Mouse (Mus musculus) ZHBTc4 (cell line): ENCODE measurements at regions not wholly inside any gene's neighbourhood (a gene's known extent, or its start where the extent isn't known, plus 50 kb on each side); places are given as distances from the start of the nearest gene placed in this dataset.
A peak's percentile ranks its signal among the peaks of the same experiment; 100 is the strongest.

Experiments used
- DNase-seq: peaks from one replicate; pipeline ENCODE4 v3.0.0-alpha.2; 2011; ENCODE audit warnings: low read depth, low spot score

DNA sequence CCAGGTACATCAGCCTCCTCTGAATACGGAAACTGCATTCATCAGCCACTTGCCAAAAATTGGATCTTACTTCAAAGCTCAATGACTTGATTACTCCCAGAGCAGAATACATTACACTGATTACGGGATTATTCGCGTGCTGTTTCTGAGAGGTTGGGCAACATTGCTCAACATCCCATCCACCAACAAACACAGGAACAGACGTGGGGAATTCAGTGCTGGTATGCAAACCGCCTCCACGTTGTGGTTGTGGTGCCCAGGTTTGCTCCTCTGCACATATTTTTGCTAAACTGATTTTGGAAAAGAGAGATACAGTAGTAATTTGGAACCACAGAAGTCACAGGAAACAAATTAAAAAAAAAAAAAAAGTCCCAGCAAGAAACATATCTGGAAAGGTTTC lies 266.9 kb downstream of the Dhx15 start:
- DNase-seq: no peak

- DNase-seq: no peak
These were observed 267.3 kb downstream of the Dhx15 start for GRCm38 (mm10) chr5:51922973-51923372.

- DNase-seq: no peak
These were observed 267.8 kb downstream of the Dhx15 start for GRCm38 (mm10) chr5:51922494-51922893.

GRCm38 (mm10) chr5:51917812-51918448 lies 272.4 kb downstream of the Dhx15 start:
- DNase-seq: no peak

DNA sequence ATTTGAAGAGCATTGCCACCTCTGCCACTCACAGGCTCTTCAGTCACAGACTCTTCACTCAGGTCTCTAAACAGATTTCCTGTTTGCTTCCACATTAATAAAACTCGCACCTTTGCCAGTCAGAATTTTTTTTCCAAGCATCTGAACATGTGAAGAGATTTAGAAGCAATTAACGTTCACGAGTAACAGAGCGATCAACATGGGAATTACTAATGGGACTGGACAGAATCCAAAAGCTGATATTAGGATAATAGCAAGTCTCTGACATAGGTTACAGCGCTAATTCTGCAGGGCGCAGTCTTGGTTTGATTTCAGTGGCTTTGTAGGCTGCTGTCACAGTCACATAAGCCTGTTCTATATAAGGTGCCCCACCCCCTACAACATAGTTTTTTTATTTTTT lies 275.6 kb downstream of the Dhx15 start:
- DNase-seq: no peak

- DNase-seq: peak; percentile 41
These were observed 281.5 kb downstream of the Dhx15 start for GRCm38 (mm10) chr5:51908861-51909260.

DNA sequence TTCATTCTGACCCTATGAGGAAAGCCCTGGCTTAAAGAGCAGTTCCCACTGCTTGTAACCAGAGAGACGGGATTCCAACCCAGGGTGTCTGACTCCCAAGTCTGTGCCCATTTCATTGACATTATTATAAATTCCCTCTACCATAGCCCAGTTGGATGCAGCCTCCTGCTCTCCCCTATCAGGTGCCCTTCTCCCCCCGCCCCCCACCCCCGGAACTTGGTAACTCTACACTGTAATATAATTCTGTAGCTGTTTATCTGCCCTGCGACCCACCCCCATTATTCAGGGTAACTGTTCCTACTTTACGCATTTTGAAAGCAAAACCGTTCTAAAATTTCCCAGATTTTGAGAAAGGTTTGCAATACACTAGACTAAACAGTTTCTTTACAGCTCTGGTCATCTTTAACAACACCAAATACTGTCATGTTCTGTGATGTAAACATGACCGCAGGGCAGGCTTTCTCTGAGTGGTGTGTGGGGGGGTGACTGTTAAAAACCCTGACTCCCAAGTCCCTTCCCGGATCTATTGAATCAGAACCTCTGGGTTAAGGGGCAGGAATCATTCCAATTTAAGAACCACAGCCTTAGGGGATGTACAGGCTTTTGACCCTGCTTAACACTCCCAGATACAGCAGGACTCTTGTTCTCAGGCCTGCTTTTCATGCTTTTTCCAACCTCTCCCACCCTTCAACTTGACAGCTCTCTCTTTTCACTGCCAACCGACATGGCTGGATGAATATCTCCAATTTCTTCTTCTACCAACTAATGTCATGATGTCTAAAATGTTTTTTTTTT lies 283.8 kb downstream of the Dhx15 start:
- no peak for DNase-seq

DNA sequence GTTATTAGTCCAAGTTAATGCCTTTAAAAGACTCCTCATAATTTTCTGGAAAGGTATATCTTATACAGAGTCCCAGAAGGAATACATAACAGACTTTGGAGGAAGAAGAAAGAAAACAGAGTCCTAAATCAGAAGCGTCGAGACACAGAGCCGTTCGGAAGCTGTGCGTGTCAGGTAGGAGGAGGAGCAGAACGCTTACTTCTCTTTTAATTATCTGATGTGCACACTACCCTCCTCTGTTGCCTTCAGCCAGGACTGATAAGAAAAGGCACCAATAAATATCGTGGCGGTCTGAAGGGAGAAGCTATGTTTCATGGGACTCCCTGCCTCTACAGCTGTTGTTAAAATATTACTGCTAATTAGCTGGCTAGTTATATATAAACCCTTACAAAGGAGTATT lies 296.2 kb downstream of the Dhx15 start:
- no peak for DNase-seq

DNA sequence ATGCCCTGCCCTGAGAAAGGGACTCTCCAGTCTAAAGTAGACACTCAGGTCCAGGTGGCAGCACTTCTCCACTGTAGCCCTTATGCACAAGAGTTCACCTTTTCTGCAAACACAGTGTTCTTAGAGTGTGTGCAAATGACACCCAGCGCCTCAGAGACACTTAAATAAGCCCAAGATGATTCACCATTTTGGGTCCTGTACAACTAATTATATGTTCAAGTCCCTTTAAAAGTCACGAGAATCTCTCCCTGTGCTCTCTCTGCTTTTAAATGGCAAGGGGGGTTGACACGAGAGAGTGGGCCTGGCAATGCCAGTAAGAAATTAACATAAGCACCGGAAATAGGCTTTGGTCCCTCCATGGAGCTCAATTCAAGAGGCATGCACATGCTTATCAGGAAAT lies 299.0 kb downstream of the Dhx15 start:
- no peak for DNase-seq

DNA sequence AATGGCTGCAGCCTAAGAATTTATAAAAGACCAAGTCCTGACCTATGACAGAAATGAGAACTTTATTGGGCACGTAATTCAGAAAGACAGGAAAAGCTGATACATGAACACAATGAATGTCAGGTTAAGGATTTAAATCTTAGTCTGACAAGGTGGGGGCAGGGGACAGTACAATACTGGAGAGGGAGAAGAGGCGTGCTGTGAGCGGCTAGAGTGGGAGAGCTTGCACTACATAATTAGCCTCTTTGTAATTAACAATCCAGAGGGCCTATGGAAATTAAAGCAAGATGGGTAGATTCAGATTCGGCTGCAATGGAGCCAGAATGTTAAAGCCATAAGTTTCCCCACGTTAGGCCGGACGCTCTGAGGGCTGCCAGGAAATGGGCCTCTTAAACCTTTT lies 301.9 kb downstream of the Dhx15 start:
- no peak for DNase-seq

DNA sequence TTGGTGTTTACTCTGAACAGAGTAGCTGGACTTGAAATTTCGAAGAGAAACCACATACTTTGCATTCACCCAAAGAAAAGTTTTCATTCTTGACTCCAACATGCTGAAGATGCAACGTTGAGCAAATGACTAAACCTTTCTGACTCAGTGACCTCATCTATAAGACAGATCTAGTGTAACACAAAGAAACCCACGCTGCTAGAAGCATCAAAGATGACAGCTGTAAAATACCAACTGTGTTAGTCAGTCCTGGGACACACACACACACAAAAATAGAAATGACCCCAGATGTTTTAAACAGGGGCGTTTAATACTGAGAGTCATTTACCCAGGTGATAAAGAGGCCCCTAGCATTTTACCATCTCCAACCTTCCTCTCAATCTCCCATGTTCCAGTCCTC lies 307.7 kb downstream of the Dhx15 start:
- no peak for DNase-seq

DNA sequence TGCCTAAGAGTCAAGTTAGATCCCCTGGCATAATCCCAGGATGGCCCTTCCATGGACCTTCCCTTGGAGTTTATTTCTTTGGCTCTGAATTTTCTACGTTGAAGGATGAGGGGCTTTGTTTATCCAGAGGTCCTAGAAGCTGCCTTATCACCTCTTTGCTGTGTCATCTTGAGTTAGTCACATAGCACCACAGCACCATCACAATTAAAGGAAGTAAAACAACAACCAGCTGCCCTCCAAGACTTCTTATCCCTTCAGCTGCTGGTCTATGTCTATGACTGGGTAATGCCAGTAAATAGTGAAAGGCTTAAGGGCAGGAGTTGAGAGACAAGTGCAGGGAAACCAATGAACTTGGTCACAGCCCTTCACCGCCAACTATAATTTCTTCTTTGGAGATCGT lies 308.1 kb downstream of the Dhx15 start:
- no peak for DNase-seq

DNA sequence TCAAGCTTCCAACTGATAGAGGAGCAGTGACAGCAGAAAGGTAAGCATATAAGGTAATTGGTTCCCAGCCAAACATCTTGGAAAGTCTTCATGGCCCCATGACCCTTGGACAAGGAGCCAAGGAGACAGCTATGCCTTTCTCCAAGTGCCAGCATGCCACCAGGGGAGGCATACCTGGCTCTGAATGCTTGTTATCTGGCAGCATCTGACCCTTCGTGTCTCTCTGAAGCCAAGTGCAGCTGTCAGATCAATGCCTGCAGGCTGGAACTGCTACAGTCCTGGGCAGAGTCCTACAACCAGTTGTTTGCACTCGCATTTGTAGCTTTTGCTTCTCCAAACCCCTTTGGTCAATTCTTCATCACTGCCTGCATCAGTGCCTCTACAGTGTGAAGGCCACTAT lies 309.3 kb upstream of the Ppargc1a start:
- DNase-seq: no peak

- DNase-seq: no peak
These were observed 306.0 kb upstream of the Ppargc1a start for GRCm38 (mm10) chr5:51873571-51873970.

GRCm38 (mm10) chr5:51871735-51872134 lies 304.2 kb upstream of the Ppargc1a start:
- DNase-seq: no peak

- no peak for DNase-seq
These were observed 300.7 kb upstream of the Ppargc1a start for GRCm38 (mm10) chr5:51868223-51868713.

DNA sequence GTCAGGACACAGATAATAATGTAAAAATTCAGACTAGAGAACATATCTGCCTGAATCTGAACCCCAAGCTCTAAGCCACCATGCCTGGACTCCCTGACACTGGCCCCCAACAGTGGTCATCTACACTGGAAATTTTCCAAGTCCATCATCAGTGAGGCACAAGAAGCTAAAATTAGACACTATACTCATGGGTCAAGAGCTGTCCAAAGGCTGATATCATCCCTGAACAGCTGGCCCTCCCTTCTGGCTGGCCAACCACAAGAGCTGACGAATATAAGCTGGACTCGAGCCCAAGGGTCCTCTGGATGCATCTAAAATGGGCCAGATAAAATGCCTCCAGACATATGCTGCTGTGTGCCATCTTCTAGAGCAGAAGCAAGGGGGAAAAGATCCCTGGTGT lies 298.5 kb upstream of the Ppargc1a start:
- no peak for DNase-seq

GRCm38 (mm10) chr5:51860496-51860895 lies 293.0 kb upstream of the Ppargc1a start:
- no peak for DNase-seq

GRCm38 (mm10) chr5:51853456-51854124 lies 286.1 kb upstream of the Ppargc1a start:
- no peak for DNase-seq

DNA sequence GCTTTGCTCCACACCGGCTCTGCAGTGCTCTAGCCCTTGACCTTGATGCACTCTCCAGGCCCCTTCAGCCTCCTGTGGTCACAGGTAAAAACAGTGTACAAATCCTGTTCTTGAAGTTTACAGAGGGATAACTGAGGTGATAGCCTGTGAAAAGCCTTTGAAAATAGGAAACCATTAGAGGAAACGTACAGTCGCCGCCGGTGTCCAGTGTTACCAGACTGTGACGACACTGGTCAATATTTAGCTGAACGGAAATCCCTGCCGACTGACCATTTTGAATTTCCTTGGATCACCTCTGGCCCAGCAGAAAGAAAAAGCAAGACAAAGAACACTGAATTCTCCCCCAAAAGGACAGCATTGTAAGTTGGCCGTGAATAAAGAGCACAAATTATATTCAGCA lies 282.6 kb upstream of the Ppargc1a start:
- DNase-seq: no peak

- DNase-seq: no peak
These were observed 281.7 kb upstream of the Ppargc1a start for GRCm38 (mm10) chr5:51849236-51849635.

- no peak for DNase-seq
These were observed 274.7 kb upstream of the Ppargc1a start for GRCm38 (mm10) chr5:51842189-51842588.

- DNase-seq: no peak
These were observed 274.2 kb upstream of the Ppargc1a start for GRCm38 (mm10) chr5:51841763-51842162.
